Mouse (Mus musculus) lung, embryonic 15.5 days (tissue): ENCODE measurements around the gene Arid1a. TPM values are rescaled to one million over a fixed set of nuclear protein-coding genes. Genes with fewer than 3 reads are reported as not detected.

Experiments used
- ATAC-seq: fragments of 200-750 bp; cut with Nextera tagmentation; 2 replicates; pipeline ENCODE4 v1.8.0; 2017; ENCODE audit warnings: moderate number of reproducible peaks, borderline replicate concordance; ENCODE audit not compliant: low FRiP score, low TSS enrichment; ENCODE audit errors: extremely low read depth
- H3K27ac ChIP-seq: fragments of 300-500 bp; sonication (generic); 2 replicates; pipeline ENCODE4 v1.5.1; 2015; ENCODE audit warnings: moderate library complexity, mild to moderate bottlenecking, inconsistent platforms
- H3K27me3 ChIP-seq: fragments of 300-500 bp; sonication (generic); 2 replicates; pipeline ENCODE4 v1.6.1; 2015; ENCODE audit warnings: inconsistent platforms
- H3K36me3 ChIP-seq: fragments of 300-500 bp; sonication (generic); 2 replicates; pipeline ENCODE4 v1.6.1; 2015; ENCODE audit warnings: inconsistent platforms
- H3K4me1 ChIP-seq: fragments of 300-500 bp; sonication (generic); 2 replicates; pipeline ENCODE4 v1.6.1; 2015; ENCODE audit warnings: inconsistent platforms
- H3K4me2 ChIP-seq: fragments of 300-500 bp; sonication (generic); 2 replicates; pipeline ENCODE4 v1.6.1; 2015; ENCODE audit warnings: inconsistent platforms, mild to moderate bottlenecking, moderate library complexity
- H3K4me3 ChIP-seq: fragments of 300-500 bp; sonication (generic); 2 replicates; pipeline ENCODE4 v1.5.1; 2015; ENCODE audit warnings: mild to moderate bottlenecking, inconsistent platforms
- H3K9ac ChIP-seq: fragments of 300-500 bp; sonication (generic); 2 replicates; pipeline ENCODE4 v1.6.1; 2015; ENCODE audit warnings: inconsistent platforms
- H3K9me3 ChIP-seq: fragments of 300-500 bp; sonication (generic); 2 replicates; pipeline ENCODE4 v1.6.1; 2016; ENCODE audit warnings: inconsistent platforms
- WGBS: fragments of 180-500 bp; shearing (Covaris S2); methylation state at CpG from one replicate; pipeline ENCODE4 v1.1.7; 2015; 5-methylcytosine and 5-hydroxymethylcytosine counted together
- polyA plus RNA-seq: library from polyadenylated mRNA; unstranded; fragments of >200 nt; fragmentation: Nextera tagmentation; extraction: Ambion mirVana; gene quantifications from 2 replicates; pipeline ENCODE4 v1.2.1, GENCODE M21; 2015

Gene Arid1a
- polyA plus RNA-seq, 1 experiment from 2014 or later, result 29.4 TPM

GRCm38 (mm10) chr4:133688417-133689067 lies 68.0 kb downstream of the Arid1a start:
- no peak overlapping the region for H3K4me2 ChIP-seq
- no peak overlapping the region for H3K4me3 ChIP-seq
- no peaks in the 10 kb centered on the region for H3K27me3 ChIP-seq
- H3K9me3 ChIP-seq, result no peaks in the 10 kb centered on the region
- WGBS, result 42% methylated on average over 7 of the region's 7 CpGs
- peaks cover 28% of the 10 kb centered on the region for H3K4me1 ChIP-seq
- no peak for ATAC-seq
- H3K27ac ChIP-seq, result no peak overlapping the region
- no peak overlapping the region for H3K9ac ChIP-seq
- peaks cover 92% of the 10 kb centered on the region for H3K36me3 ChIP-seq

- WGBS, result 78% methylated on average over 5 of the region's 5 CpGs
- no peaks in the 10 kb centered on the region for H3K27me3 ChIP-seq
- peaks cover 92% of the 10 kb centered on the region for H3K36me3 ChIP-seq
- H3K4me2 ChIP-seq, result no peak overlapping the region
- H3K4me3 ChIP-seq, result no peak overlapping the region
- ATAC-seq, result no peak
- H3K4me1 ChIP-seq, result peaks cover 28% of the 10 kb centered on the region
- H3K9ac ChIP-seq, result no peak overlapping the region
- H3K9me3 ChIP-seq, result no peaks in the 10 kb centered on the region
- no peak overlapping the region for H3K27ac ChIP-seq
Measured at GRCm38 (mm10) chr4:133687126-133687525, 69.4 kb downstream of the Arid1a start.

- Histone ChIP-seq H3K9ac (no peak overlapping the region), H3K27ac (no peak overlapping the region), H3K4me2 (no peak overlapping the region), H3K27me3 (no peaks in the 10 kb centered on the region), H3K4me1 (peaks cover 28% of the 10 kb centered on the region), H3K36me3 (peaks cover 92% of the 10 kb centered on the region), H3K9me3 (no peaks in the 10 kb centered on the region), H3K4me3 (no peak overlapping the region)
- 87% methylated on average over 11 of the region's 11 CpGs for WGBS
- no peak for ATAC-seq
Measured at GRCm38 (mm10) chr4:133686512-133686911, 70.1 kb downstream of the Arid1a start.

- H3K4me2 ChIP-seq, result no peak overlapping the region
- no peak overlapping the region for H3K9ac ChIP-seq
- no peaks in the 10 kb centered on the region for H3K9me3 ChIP-seq
- H3K36me3 ChIP-seq, result peaks cover 69% of the 10 kb centered on the region
- ATAC-seq, result no peak
- H3K4me1 ChIP-seq, result peaks cover 20% of the 10 kb centered on the region
- H3K4me3 ChIP-seq, result no peak overlapping the region
- 83% methylated on average over 14 of the region's 14 CpGs for WGBS
- H3K27me3 ChIP-seq, result no peaks in the 10 kb centered on the region
- H3K27ac ChIP-seq, result no peak overlapping the region
Measured at GRCm38 (mm10) chr4:133680206-133680786, 76.3 kb downstream of the Arid1a start.

- H3K4me1 ChIP-seq, result peaks cover 27% of the 10 kb centered on the region
- H3K9ac ChIP-seq, result no peak overlapping the region
- H3K4me3 ChIP-seq, result no peak overlapping the region
- ATAC-seq, result no peak
- H3K9me3 ChIP-seq, result no peaks in the 10 kb centered on the region
- peaks cover 63% of the 10 kb centered on the region for H3K36me3 ChIP-seq
- H3K4me2 ChIP-seq, result no peak overlapping the region
- 71% methylated on average over 7 of the region's 7 CpGs for WGBS
- no peaks in the 10 kb centered on the region for H3K27me3 ChIP-seq
- no peak overlapping the region for H3K27ac ChIP-seq
Measured at GRCm38 (mm10) chr4:133679629-133680028, 76.9 kb downstream of the Arid1a start.

- Histone ChIP-seq H3K4me1 (peaks cover 41% of the 10 kb centered on the region), H3K4me2 (no peak overlapping the region), H3K4me3 (no peak overlapping the region), H3K36me3 (peaks cover 39% of the 10 kb centered on the region), H3K9me3 (no peaks in the 10 kb centered on the region), H3K27me3 (no peaks in the 10 kb centered on the region), H3K9ac (no peak overlapping the region), H3K27ac (no peak overlapping the region)
- WGBS, result 67% methylated on average over 7 of the region's 7 CpGs
- ATAC-seq, result no peak
Measured at GRCm38 (mm10) chr4:133677266-133677665, 79.3 kb downstream of the Arid1a start.

- Histone ChIP-seq H3K36me3 (peaks cover 28% of the 10 kb centered on the region), H3K27ac (peak overlapping the region; percentile 84), H3K4me2 (peak overlapping the region; percentile 37), H3K9ac (no peak overlapping the region), H3K4me1 (peaks cover 47% of the 10 kb centered on the region), H3K4me3 (no peak overlapping the region), H3K27me3 (no peaks in the 10 kb centered on the region), H3K9me3 (no peaks in the 10 kb centered on the region)
- 13% methylated on average over 3 of the region's 3 CpGs for WGBS
- no peak for ATAC-seq
Measured at GRCm38 (mm10) chr4:133676189-133676588, 80.4 kb downstream of the Arid1a start.

- H3K4me1 ChIP-seq, result peaks cover 51% of the 10 kb centered on the region
- peaks cover 22% of the 10 kb centered on the region for H3K36me3 ChIP-seq
- H3K4me2 ChIP-seq, result peak overlapping the region; percentile 37
- H3K27me3 ChIP-seq, result no peaks in the 10 kb centered on the region
- H3K27ac ChIP-seq, result peak overlapping the region; percentile 100
- no peaks in the 10 kb centered on the region for H3K9me3 ChIP-seq
- H3K9ac ChIP-seq, result no peak overlapping the region
- ATAC-seq, result peak; percentile 50
- H3K4me3 ChIP-seq, result no peak overlapping the region
- 0% methylated on average over 5 of the region's 5 CpGs for WGBS
Measured at GRCm38 (mm10) chr4:133675594-133676016, 81.0 kb downstream of the Arid1a start.

GRCm38 (mm10) chr4:133674331-133674695 lies 82.3 kb downstream of the Arid1a start:
- H3K9me3 ChIP-seq, result no peaks in the 10 kb centered on the region
- no peak overlapping the region for H3K9ac ChIP-seq
- peak overlapping the region; percentile 11; the same call in 1 of the 2 replicates for H3K4me3 ChIP-seq
- ATAC-seq, result no peak
- WGBS, result 45% methylated on average over 8 of the region's 8 CpGs
- H3K4me2 ChIP-seq, result peak overlapping the region; percentile 73
- H3K27me3 ChIP-seq, result no peaks in the 10 kb centered on the region
- peaks cover 9% of the 10 kb centered on the region for H3K36me3 ChIP-seq
- peak overlapping the region; percentile 100 for H3K27ac ChIP-seq
- H3K4me1 ChIP-seq, result peaks cover 64% of the 10 kb centered on the region

GRCm38 (mm10) chr4:133673666-133674330 lies 82.8 kb downstream of the Arid1a start:
- Histone ChIP-seq H3K4me1 (peaks cover 64% of the 10 kb centered on the region), H3K4me3 (peak overlapping the region; percentile 63; the same call in 1 of the 2 replicates), H3K36me3 (peaks cover 7% of the 10 kb centered on the region), H3K27me3 (no peaks in the 10 kb centered on the region), H3K27ac (peak overlapping the region; percentile 100), H3K9me3 (no peaks in the 10 kb centered on the region), H3K4me2 (peak overlapping the region; percentile 73), H3K9ac (no peak overlapping the region)
- no peak for ATAC-seq
- 17% methylated on average over 10 of the region's 10 CpGs for WGBS

GRCm38 (mm10) chr4:133672845-133673647 lies 83.5 kb downstream of the Arid1a start:
- Histone ChIP-seq H3K4me3 (peak overlapping the region; percentile 63), H3K27me3 (no peaks in the 10 kb centered on the region), H3K36me3 (no peaks in the 10 kb centered on the region), H3K27ac (peak overlapping the region; percentile 100), H3K4me2 (peak overlapping the region; percentile 73), H3K4me1 (peaks cover 64% of the 10 kb centered on the region), H3K9ac (peak overlapping the region; percentile 91), H3K9me3 (no peaks in the 10 kb centered on the region)
- ATAC-seq, result 0 out of 2 replicates have a peak, but pooled peaks have one; percentile 0
- WGBS, result 1% methylated on average over 24 of the region's 24 CpGs
